In the genomic region with DNA sequence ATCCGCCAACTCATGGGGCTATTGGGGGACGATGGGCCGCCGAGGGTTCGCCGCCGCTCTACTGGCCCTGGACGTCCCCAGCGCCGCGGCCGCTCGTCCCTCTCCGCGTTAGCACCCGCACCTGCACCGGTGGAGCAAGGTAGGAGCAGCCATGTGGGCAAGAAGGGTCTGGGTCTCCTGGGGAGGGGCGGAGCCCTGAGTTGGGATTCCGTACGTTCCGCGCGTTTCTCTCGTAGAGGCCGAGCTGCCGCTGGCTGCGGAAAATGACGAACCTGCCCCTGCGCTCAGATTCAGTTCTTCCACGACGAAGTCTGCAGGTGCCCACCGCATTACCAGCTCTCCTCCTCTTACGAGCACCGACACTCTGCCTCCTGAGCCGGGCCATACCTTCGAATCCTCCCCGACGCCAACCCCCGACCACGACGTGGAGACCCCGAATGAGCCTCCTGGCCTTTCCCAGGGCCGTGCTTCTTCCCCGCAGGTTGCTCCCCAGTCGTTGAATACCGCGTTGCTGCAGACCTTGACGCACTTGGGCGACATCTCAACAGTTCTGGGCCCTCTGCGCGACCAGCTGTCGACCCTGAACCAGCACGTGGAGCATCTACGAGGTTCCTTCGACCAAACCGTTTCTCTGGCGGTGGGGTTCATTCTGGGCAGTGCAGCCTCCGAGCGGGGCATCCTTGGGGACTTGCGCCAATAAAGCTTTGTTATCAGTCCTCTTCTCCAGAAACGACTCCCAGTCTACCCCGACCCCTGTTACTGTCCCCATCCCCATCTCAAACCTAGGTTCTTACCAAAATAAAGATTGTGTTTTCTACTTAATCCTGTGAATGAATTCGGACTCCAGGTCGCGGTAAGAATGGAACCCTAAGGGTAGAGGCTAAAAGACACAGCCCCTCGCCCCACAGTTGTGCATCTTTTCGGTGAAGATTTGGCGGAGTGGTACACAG, we compare ENCODE assay signal across 9 mouse cellular contexts. TPM values are rescaled to one million over a fixed set of nuclear protein-coding genes. Genes with fewer than 3 reads are reported as not detected.
DNase-seq lines count a peak whose midpoint lies in the region; ATAC-seq lines count a peak whose summit lies in the region.
"Had no signal": no experiment of that assay in that cellular context is flagged by ENCODE, and none has a peak within 500 bp of the region (broad histone marks: within the 10 kb centered on the region; RNA-seq: fewer than 3 reads in every experiment).

No protein-coding gene starts in this region.

- H3K4me2 ChIP-seq in lung, embryonic 15.5 days, result peak overlapping the region; percentile 47
- peak overlapping the region; percentile 42 for H3K4me2 ChIP-seq in forebrain, embryonic 11.5 days (ENCODE audit: low read depth, low read length, severe bottlenecking)
- peak overlapping the region; percentile 53 for H3K4me2 ChIP-seq in liver, embryonic 11.5 days
- peak overlapping the region; percentile 67 for H3K4me2 ChIP-seq in stomach, embryonic 15.5 days

- peaks cover 96% of the 10 kb centered on the region for H3K27me3 ChIP-seq in lung, embryonic 15.5 days
- H3K27me3 ChIP-seq in forebrain, embryonic 11.5 days (ENCODE audit: control insufficient read depth, insufficient read depth, low read length), result peaks cover 64% of the 10 kb centered on the region
- H3K27me3 ChIP-seq in liver, embryonic 11.5 days (replicated peaks; ENCODE audit: control insufficient read depth, insufficient read depth, low read length), result peaks cover 79% of the 10 kb centered on the region
- peaks cover 52% of the 10 kb centered on the region for H3K27me3 ChIP-seq in stomach, embryonic 15.5 days (replicated peaks)

- no peak for DNase-seq in lung, postnatal 25 days (ENCODE audit: low spot score)
- DNase-seq in forebrain, embryonic 11.5 days (ENCODE audit: low spot score), result peak; percentile 61
- peak; percentile 51 for DNase-seq in liver, embryonic 11.5 days (ENCODE audit: low spot score)
- no peak for DNase-seq in cerebellum, postnatal 25 days
- no peak for DNase-seq in lung, postnatal 14 days
- no peak for DNase-seq in urinary bladder, postnatal 10 days (ENCODE audit: low spot score)

- H3K4me3 ChIP-seq in lung, embryonic 15.5 days, result peak overlapping the region; percentile 32
- H3K4me3 ChIP-seq in forebrain, embryonic 11.5 days (ENCODE audit: low read depth, low read length), result peak overlapping the region; percentile 24
- peak overlapping the region; percentile 32 for H3K4me3 ChIP-seq in liver, embryonic 11.5 days (ENCODE audit: low read depth, low read length)
- peak overlapping the region; percentile 36 for H3K4me3 ChIP-seq in stomach, embryonic 15.5 days (replicated peaks)
- H3K4me3 ChIP-seq: myocyte had no signal

- 4% methylated on average over 68 of the region's 68 CpGs for WGBS in lung, embryonic 15.5 days
- WGBS in forebrain, embryonic 11.5 days, result 3% methylated on average over 68 of the region's 68 CpGs
- WGBS in liver, embryonic 11.5 days, result 3% methylated on average over 68 of the region's 68 CpGs
- 4% methylated on average over 68 of the region's 68 CpGs for WGBS in stomach, embryonic 15.5 days

- 0 out of 2 replicates have a peak, but pooled peaks cover 8% of the 10 kb centered on the region for H3K4me1 ChIP-seq in lung, embryonic 15.5 days
- peaks cover 5% of the 10 kb centered on the region for H3K4me1 ChIP-seq in forebrain, embryonic 11.5 days (replicated peaks; ENCODE audit: control insufficient read depth, insufficient read depth, low read length)
- H3K4me1 ChIP-seq in liver, embryonic 11.5 days (replicated peaks; ENCODE audit: control insufficient read depth, insufficient read depth, low read length), result peaks cover 5% of the 10 kb centered on the region; the same call in 1 of the 2 replicates
- peaks cover 12% of the 10 kb centered on the region for H3K4me1 ChIP-seq in stomach, embryonic 15.5 days

- no peaks in the 10 kb centered on the region for H3K36me3 ChIP-seq in lung, embryonic 15.5 days
- no peaks in the 10 kb centered on the region for H3K36me3 ChIP-seq in forebrain, embryonic 11.5 days (ENCODE audit: control insufficient read depth, insufficient read depth, low read length)
- H3K36me3 ChIP-seq in liver, embryonic 11.5 days (ENCODE audit: control insufficient read depth, insufficient read depth, low read length), result no peaks in the 10 kb centered on the region
- no peaks in the 10 kb centered on the region for H3K36me3 ChIP-seq in stomach, embryonic 15.5 days

- ATAC-seq in lung, embryonic 15.5 days (ENCODE audit: borderline replicate concordance, extremely low read depth, low FRiP score, low TSS enrichment), result no peak
- ATAC-seq in forebrain, embryonic 11.5 days (replicated peaks; ENCODE audit: low FRiP score), result 0 out of 2 replicates have a peak, but pooled peaks have one; percentile 18
- no peak for ATAC-seq in liver, embryonic 11.5 days (replicated peaks; ENCODE audit: low FRiP score)
- ATAC-seq in stomach, embryonic 15.5 days (ENCODE audit: insufficient read depth, low FRiP score, low read depth), result peak; percentile 44; the same call in 1 of the 2 replicates

- H3K27ac ChIP-seq in lung, embryonic 15.5 days, result no peak overlapping the region
- no peak overlapping the region for H3K27ac ChIP-seq in forebrain, embryonic 11.5 days (ENCODE audit: low read depth, low read length)
- H3K27ac ChIP-seq in liver, embryonic 11.5 days (ENCODE audit: low read depth, low read length), result no peak overlapping the region
- no peak overlapping the region for H3K27ac ChIP-seq in stomach, embryonic 15.5 days

- no peak overlapping the region for H3K9ac ChIP-seq in lung, embryonic 15.5 days
- H3K9ac ChIP-seq in forebrain, embryonic 11.5 days (ENCODE audit: low read length), result no peak overlapping the region
- no peak overlapping the region for H3K9ac ChIP-seq in liver, embryonic 11.5 days (ENCODE audit: low read depth, low read length)
- no peak overlapping the region for H3K9ac ChIP-seq in stomach, embryonic 15.5 days

- no peaks in the 10 kb centered on the region for H3K9me3 ChIP-seq in lung, embryonic 15.5 days
- no peaks in the 10 kb centered on the region for H3K9me3 ChIP-seq in forebrain, embryonic 11.5 days (ENCODE audit: control insufficient read depth, low read length)
- H3K9me3 ChIP-seq in liver, embryonic 11.5 days (ENCODE audit: control insufficient read depth, low read length), result no peaks in the 10 kb centered on the region
- no peaks in the 10 kb centered on the region for H3K9me3 ChIP-seq in stomach, embryonic 15.5 days

RNA-seq across cellular contexts. Expression of gene Utf1, which starts 1.0 kb away (rescaled TPM):
- polyA plus RNA-seq in lung, embryonic 15.5 days (2015; fragmentation: Nextera tagmentation; extraction: Ambion mirVana), result 0.31 TPM in 1 of 2 replicates, not detected in the other
- not detected in 2 replicates for polyA plus RNA-seq in forebrain, embryonic 11.5 days (2014; fragmentation: Nextera tagmentation; extraction: Ambion mirVana)
- polyA plus RNA-seq in liver, embryonic 11.5 days (2014; fragmentation: Nextera tagmentation; extraction: Ambion mirVana), result not detected in 2 replicates
- polyA plus RNA-seq in stomach, embryonic 15.5 days (2015; fragmentation: Nextera tagmentation; extraction: Ambion mirVana), result 0.10 TPM in 1 of 2 replicates, not detected in the other
- polyA plus RNA-seq: myocyte had no signal

RNA-seq across cellular contexts. Expression of gene 6430531B16Rik, which starts 34.0 kb away (rescaled TPM):
- 1.2 and 1.7 TPM in 2 replicates for polyA plus RNA-seq in lung, embryonic 15.5 days (2015; fragmentation: Nextera tagmentation; extraction: Ambion mirVana)
- polyA plus RNA-seq in forebrain, embryonic 11.5 days (2014; fragmentation: Nextera tagmentation; extraction: Ambion mirVana), result 0.35 and 0.77 TPM in 2 replicates
- polyA plus RNA-seq in liver, embryonic 11.5 days (2014; fragmentation: Nextera tagmentation; extraction: Ambion mirVana), result not detected in 2 replicates
- polyA plus RNA-seq in stomach, embryonic 15.5 days (2015; fragmentation: Nextera tagmentation; extraction: Ambion mirVana), result 0.21 and 0.45 TPM in 2 replicates

RNA-seq across cellular contexts. Expression of gene Adam8, which starts 47.8 kb away (rescaled TPM):
- 1.4 and 1.8 TPM in 2 replicates for polyA plus RNA-seq in lung, embryonic 15.5 days (2015; fragmentation: Nextera tagmentation; extraction: Ambion mirVana)
- polyA plus RNA-seq in forebrain, embryonic 11.5 days (2014; fragmentation: Nextera tagmentation; extraction: Ambion mirVana), result 3.0 and 3.6 TPM in 2 replicates
- polyA plus RNA-seq in liver, embryonic 11.5 days (2014; fragmentation: Nextera tagmentation; extraction: Ambion mirVana), result 1.1 and 1.4 TPM in 2 replicates
- polyA plus RNA-seq in stomach, embryonic 15.5 days (2015; fragmentation: Nextera tagmentation; extraction: Ambion mirVana), result 2.5 and 2.7 TPM in 2 replicates

RNA-seq across cellular contexts. Expression of gene Kndc1, which starts 50.1 kb away (rescaled TPM):
- 0.64 and 0.69 TPM in 2 replicates for polyA plus RNA-seq in lung, embryonic 15.5 days (2015; fragmentation: Nextera tagmentation; extraction: Ambion mirVana)
- 0.44 and 0.59 TPM in 2 replicates for polyA plus RNA-seq in forebrain, embryonic 11.5 days (2014; fragmentation: Nextera tagmentation; extraction: Ambion mirVana)
- not detected in 2 replicates for polyA plus RNA-seq in liver, embryonic 11.5 days (2014; fragmentation: Nextera tagmentation; extraction: Ambion mirVana)
- polyA plus RNA-seq in stomach, embryonic 15.5 days (2015; fragmentation: Nextera tagmentation; extraction: Ambion mirVana), result 0.14 and 0.34 TPM in 2 replicates

Comparison
In these comparisons a context has a peak if more than half of its experiments do, and no peak if none do; other contexts are left out.
1. ATAC-seq: peak in forebrain, embryonic 11.5 days (single experiment) and stomach, embryonic 15.5 days (single experiment); none in lung, embryonic 15.5 days (single experiment) and liver, embryonic 11.5 days (single experiment).
2. DNase-seq: peak in forebrain, embryonic 11.5 days (single experiment) and liver, embryonic 11.5 days (single experiment); none in lung, postnatal 25 days (single experiment), cerebellum, postnatal 25 days (0 of 2), lung, postnatal 14 days (single experiment) and urinary bladder, postnatal 10 days (single experiment).
3. Peak in every context shown above with its lines, with median percentiles within 50 percentile points of each other: H3K4me2 ChIP-seq and H3K4me3 ChIP-seq.